Mouse (Mus musculus) heart, embryonic 12.5 days (tissue): ENCODE measurements around the gene Rgsl1. TPM values are rescaled to one million over a fixed set of nuclear protein-coding genes. Genes with fewer than 3 reads are reported as not detected.

Source experiments
- polyA plus RNA-seq: library from polyadenylated mRNA; unstranded; fragments of >200 nt; fragmentation: Nextera tagmentation; extraction: Ambion mirVana; gene quantifications from 2 replicates; pipeline ENCODE4 v1.2.1, GENCODE M21; 2016

Rgsl1 gene
- polyA plus RNA-seq, 1 experiment from 2014 or later = not detected

Other genes starting within 250 kb of the Rgsl1 start
- 0.90 and 1.1 TPM in 2 replicates for gene Rgs8, start 191.1 kb downstream of the Rgsl1 start, polyA plus RNA-seq
- gene Rgs16, start 103.8 kb downstream of the Rgsl1 start, polyA plus RNA-seq = 4.7 and 5.2 TPM in 2 replicates
- 11.8 and 12.8 TPM in 2 replicates for gene Rnasel, start 94.7 kb downstream of the Rgsl1 start, polyA plus RNA-seq
- gene Teddm1b, start 30.2 kb upstream of the Rgsl1 start, polyA plus RNA-seq = 0.13 TPM in 1 of 2 replicates, not detected in the other
- not detected in 2 replicates for gene Teddm1a, start 47.6 kb upstream of the Rgsl1 start, polyA plus RNA-seq
- 55.2 and 58.4 TPM in 2 replicates for gene Glul, start 55.8 kb upstream of the Rgsl1 start, polyA plus RNA-seq
- gene Teddm2, start 56.1 kb upstream of the Rgsl1 start, polyA plus RNA-seq = 0.15 and 0.31 TPM in 2 replicates